Mouse (Mus musculus): ENCODE measurements around the gene Dusp27. TPM values are rescaled to one million over a fixed set of nuclear protein-coding genes. Genes with fewer than 3 reads are reported as not detected.

The Dusp27 gene
- not detected for polyA plus RNA-seq (2017; shearing (Covaris generic))

DNA sequence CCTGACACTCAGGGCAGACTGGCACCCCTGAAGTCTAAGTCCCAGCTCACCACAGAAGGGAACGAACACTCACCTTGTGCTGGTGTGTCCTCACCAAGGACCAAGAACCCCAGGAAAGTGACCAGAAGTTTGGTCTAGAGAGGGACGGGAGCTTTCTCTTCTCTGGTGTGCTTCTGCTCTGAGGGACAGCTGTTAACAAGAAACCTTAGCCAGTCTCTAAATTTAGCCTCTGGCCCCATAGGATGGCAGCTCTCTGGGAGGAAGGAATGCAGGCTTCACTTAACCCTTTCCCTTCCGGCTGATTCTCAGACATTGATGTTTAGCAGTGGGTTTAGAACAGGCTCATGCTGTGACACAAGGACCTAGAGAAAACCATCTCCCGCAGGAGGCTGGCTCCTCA, at the start of gene Dusp27:
Dusp27 (minus strand) TSS at position 204 of the 400 bp plus-strand sequence.

DNA sequence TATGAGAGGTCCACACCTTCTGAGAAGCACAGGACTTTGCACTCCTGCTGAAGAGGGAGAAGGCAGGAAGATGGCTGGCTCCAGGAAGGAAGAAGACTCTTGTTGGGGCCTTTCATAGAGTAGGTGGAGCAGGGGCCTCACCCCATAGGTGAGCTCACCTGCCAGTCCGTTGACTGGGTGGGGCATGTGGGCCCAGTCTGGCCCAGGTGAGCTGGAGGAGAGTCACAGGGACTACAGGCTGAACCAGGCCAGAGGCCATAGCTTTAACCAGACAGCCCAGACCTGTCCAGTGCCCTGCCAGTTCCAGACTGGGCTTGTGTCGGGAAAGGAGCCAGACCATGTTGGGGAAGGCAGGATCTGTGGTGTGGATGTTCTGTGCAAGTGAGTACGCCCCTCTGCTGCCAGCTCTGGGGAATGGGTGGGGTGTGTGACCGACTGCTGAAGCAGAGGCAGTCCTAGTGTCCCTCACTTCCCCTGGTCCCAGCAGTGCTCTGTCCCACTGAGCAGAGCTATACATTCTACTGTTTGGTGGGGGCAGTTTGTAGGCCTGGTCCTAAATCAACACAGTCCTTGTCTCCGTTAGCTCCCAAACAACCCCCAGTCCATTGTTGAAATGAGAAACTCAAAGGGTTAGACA, 2.6 kb upstream of the Dusp27 start, which contains the start of gene Gpa33:
Gpa33 (plus strand) TSS at position 15 of the 637 bp plus-strand sequence.

Other genes with a start within 250 kb of the Dusp27 start
- 19.5 TPM for gene Pou2f1, start 125.2 kb downstream of the Dusp27 start, polyA plus RNA-seq (2017; shearing (Covaris generic))
- not detected for gene Gpa33, start 2.3 kb upstream of the Dusp27 start, polyA plus RNA-seq (2017; shearing (Covaris generic))
- gene Mael, start 110.8 kb upstream of the Dusp27 start, polyA plus RNA-seq (2017; shearing (Covaris generic)): not detected
- 0.09 TPM for gene Ildr2, start 126.2 kb upstream of the Dusp27 start, polyA plus RNA-seq (2017; shearing (Covaris generic))